Mouse (Mus musculus): ENCODE measurements around the gene Krtap6-5.
"Not testable (repeated sequence)": the region's sequence is repeated elsewhere in the genome, so short reads cannot be mapped to it uniquely, and the experiment has no call there.

Krtap6-5 gene

GRCm38 (mm10) chr16:89047783-89048182 lies at the start of gene Krtap6-5:
Gene Krtap6-5, minus strand, starts transcription at chr16:89047883.
- no peak for DNase-seq

DNA sequence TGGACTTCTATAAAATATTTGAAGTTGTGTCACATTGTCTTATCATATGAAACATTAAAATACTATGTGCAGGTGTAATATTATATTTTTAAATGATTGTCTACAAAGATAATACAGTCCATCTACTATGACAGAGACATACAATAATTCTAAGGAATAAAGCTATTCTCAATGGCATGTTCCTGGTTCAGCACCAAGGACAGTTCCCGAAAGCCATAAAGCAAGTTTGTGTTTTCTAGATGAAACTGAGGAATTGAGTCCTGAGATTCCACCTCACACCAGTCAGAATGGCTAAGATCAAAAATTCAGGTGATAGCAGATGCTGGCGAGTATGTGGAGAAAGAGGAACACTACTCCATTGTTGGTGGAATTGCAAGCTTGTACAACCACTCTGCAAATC lies 23.4 kb upstream of the Krtap6-5 start:
- DNase-seq, result not testable (repeated sequence)

GRCm38 (mm10) chr16:89063902-89064301 lies 16.2 kb upstream of the Krtap6-5 start, which contains the start of gene 1110025L11Rik:
Gene 1110025L11Rik, minus strand, starts transcription at chr16:89064002.
- not testable (repeated sequence) for DNase-seq

DNA sequence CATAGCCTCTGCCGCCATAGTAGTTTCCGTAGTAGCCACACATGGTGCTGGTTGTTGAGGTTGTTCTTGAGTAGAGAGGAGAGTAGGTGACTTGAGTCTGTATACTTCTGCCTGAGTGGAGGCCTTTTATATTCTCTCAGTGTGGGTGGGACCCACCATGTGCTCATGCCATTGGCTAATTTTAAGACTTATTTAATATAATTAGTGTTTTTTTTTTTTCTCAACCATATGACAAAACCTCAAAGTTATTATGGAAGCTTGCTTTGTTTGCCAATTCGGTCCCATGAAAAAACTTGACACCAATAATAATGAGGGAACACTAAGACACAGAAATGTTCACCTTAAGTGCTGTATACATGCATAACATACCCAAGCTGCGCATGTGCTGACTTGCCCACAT lies 6.3 kb downstream of the Krtap6-5 start, which contains the start of gene Gm10228:
Gene Gm10228 (minus strand): TSS at position 101 of the 400 bp plus-strand sequence.
- not testable (repeated sequence) for DNase-seq

DNA sequence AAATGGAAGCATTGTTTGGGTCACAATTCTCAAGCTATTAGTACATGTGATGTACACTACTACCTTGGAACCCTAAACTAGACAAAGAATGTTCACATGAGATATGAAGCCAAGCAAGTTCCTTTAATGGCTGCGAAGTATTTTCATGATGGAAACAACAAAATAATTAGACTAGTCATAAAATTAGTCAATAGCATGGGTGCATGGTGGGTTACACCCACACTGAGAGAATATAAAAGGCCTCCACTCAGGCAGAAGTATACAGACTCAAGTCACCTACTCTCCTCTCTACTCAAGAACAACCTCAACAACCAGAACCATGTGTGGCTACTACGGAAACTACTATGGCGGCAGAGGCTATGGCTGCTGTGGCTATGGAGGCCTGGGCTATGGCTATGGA lies 16.3 kb downstream of the Krtap6-5 start, which contains the start of gene Krtap6-1:
Gene Krtap6-1 (plus strand): TSS at position 301 of the 400 bp plus-strand sequence.
- not testable (repeated sequence) for DNase-seq

DNA sequence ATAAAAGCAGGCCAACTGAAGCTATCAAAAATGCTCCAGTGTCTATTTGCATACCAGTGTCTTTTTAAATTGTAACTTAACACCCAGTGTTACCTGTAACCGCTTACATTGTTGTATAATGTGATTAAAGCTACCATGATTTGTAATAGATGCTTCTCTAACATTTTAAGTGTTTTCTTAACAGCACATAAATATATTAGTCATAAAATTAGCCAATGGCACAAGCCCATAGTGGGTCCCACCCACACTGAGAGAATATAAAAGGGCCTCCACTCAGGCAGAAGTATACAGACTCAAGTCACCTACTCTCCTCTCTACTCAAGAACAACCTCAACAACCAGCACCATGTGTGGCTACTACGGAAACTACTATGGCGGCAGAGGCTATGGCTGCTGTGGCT lies 32.7 kb downstream of the Krtap6-5 start, which contains the start of gene Gm10229:
Gene Gm10229 (plus strand): TSS at position 301 of the 400 bp plus-strand sequence.
- DNase-seq, result not testable (repeated sequence)

- no peak for DNase-seq
These were observed 33.7 kb downstream of the Krtap6-5 start for GRCm38 (mm10) chr16:89013973-89014372.

GRCm38 (mm10) chr16:89010659-89011058 lies 37.0 kb downstream of the Krtap6-5 start, which contains the start of gene Krtap22-2:
Gene Krtap22-2, minus strand, starts transcription at chr16:89010759.
- DNase-seq, result no peak
